Mouse (Mus musculus): Measurements from ENCODE around the gene Lig3. TPM values are rescaled to one million over a fixed set of nuclear protein-coding genes. Genes with fewer than 3 reads are reported as not detected.

Gene Lig3
- total RNA-seq, 2 experiments from 2014 or later, result 25.3 to 25.7 TPM

DNA sequence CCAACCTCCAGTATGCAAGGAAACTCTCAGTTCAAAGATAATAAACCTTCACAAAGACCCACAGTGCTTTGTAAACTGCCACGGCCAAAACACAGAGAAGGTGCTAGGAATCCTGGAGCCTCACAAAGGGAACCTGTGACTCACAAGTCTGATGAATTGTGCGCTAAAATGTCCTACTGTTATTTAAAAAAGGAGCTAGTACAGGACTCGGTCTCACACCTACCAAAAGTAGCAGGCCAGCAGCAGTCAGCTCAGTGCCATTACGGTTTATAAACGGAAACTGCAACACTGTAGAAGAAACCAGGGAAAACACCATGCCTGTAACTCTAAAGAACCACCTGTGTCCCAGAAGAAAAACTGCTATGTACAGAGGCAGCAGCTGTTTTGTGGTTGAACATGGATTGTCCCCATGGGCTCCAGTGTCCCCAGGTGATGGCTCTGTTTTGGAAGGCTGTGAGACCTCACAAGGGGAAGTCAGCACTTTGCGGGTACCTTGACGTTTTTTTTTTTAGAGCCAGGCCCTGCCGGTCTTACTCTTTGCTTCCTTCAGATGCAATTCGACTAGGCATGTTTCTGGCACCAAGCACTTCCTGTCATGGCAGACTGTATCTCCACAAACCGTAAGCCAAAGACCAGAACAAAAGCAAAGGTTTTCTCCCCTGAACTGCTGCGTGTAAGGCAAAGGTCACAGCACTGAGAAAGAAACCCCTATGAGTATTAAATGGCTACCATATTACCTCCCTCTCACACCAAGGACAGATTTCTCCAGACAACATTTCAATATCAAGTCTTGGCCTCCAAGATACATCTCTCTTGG lies 54.9 kb downstream of the Lig3 start:
- no peak for TF ChIP-seq CTCF (conservative IDR thresholded peaks at IDR 0.05)
- DNase-seq (ENCODE audit: low spot score in 2 of 2), result no peak

DNA sequence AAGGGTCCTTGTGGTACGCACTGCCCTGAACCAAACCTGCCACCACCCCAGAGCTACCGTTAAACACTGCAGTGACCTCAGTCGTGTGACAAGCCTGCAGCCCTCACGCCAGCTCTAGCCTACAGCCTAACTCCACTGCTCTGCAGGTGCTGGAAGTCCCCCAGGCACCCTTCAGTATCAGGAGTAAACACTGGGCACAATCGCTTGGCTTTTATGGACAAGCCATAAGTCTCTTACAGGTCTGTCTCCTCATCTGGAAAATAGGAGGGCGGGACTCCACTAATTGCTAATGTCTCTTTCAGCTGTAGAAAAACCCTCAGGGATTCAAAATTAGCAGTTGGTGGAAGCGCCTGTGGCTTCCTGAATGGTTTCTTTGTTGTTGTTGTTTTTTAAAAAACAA lies 56.3 kb downstream of the Lig3 start:
- peak overlapping the region; percentile 62; the same call in 1 of the 2 replicates for H3K27ac ChIP-seq
- no peak for TF ChIP-seq CTCF (conservative IDR thresholded peaks at IDR 0.05)
- no peak for DNase-seq (ENCODE audit: low spot score in 2 of 2)
- H3K4me3 ChIP-seq, result no peak overlapping the region

More for the DNA sequence above, 54.9 kb downstream of the Lig3 start:
- no peak overlapping the region for H3K4me3 ChIP-seq
- no peak overlapping the region for H3K27ac ChIP-seq

DNA sequence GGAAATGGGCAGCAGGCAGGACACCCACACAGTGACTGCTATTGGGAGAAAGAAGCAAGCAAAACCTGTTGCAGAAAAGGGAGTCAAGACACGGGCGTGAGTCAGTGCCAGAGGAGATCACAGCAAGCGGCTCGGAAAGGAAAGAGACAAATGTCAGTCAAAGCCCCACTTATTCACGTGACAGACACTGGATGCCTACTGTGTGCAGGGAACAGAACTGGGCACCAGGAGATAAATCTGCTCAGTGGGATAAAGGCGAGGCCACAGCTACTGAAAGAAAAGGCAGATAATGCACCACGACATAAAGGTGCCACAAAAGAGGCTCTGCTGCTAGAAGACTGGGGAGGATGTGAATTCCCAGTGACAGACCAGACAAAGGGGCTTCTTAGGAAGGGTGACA lies 56.9 kb downstream of the Lig3 start:
- H3K4me3 ChIP-seq, result no peak overlapping the region
- peak overlapping the region; percentile 25; the same call in 1 of the 2 replicates for H3K27ac ChIP-seq
- DNase-seq (ENCODE audit: low spot score in 2 of 2), result no peak
- no peak for TF ChIP-seq CTCF (conservative IDR thresholded peaks at IDR 0.05)

DNA sequence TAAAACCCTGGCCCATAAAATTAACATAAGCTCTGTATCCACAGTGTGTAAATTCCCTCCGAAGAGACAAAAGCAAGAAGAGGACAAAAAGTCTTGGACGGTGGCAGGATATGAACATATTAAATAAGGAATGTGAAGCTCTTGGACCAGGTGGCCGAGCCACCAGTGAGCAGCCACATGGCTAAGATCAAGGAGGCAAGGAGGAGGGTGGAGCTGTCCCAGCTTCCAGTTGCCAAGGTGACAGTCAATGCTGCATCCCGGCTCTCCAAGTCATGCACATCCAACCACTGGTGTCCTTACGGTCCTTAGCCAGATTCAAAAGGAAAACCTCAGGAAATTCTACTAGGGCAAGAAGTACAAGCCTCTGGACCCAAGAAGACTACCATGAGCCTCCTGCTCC lies 57.6 kb downstream of the Lig3 start:
- no peak for DNase-seq (ENCODE audit: low spot score in 2 of 2)
- Histone ChIP-seq H3K27ac (peak overlapping the region; percentile 25; the same call in 1 of the 2 replicates), H3K4me3 (no peak overlapping the region)
- TF ChIP-seq CTCF (conservative IDR thresholded peaks at IDR 0.05), result no peak

DNA sequence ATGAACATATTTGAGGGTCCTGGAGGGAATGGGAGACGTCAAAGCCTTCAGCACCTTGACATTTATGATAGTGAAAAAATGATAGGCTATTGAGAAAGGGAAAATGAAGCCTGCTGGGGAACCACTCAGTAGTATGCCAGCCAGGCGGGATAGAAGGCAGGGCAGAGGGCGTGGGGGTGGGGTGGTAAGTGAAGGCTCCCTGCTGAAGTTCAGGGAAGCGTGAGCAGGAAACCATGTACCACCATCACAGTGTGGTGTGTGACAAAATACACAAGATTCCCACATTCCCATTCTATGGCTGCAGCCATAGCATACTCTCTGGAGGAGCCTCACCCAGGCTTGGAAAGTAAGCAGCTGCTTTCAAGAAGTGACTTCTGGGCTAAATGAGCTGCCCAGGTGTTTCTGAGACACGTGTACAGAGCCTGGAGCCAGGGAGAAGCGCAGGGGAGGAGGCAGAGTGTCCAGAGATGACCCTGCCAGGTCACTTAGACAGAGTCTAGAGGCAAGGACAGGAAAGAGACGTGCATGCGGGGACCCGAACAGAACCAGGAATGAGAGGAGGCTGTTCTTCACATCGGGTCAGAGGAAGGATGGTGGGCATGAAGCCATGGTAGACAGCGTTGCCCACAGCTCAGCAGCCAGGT lies 64.0 kb downstream of the Lig3 start:
- TF ChIP-seq CTCF (conservative IDR thresholded peaks at IDR 0.05), result no peak
- no peak for DNase-seq (ENCODE audit: low spot score in 2 of 2)
- Histone ChIP-seq H3K27ac (peak overlapping the region; percentile 86), H3K4me3 (peak overlapping the region; percentile 11)

DNA sequence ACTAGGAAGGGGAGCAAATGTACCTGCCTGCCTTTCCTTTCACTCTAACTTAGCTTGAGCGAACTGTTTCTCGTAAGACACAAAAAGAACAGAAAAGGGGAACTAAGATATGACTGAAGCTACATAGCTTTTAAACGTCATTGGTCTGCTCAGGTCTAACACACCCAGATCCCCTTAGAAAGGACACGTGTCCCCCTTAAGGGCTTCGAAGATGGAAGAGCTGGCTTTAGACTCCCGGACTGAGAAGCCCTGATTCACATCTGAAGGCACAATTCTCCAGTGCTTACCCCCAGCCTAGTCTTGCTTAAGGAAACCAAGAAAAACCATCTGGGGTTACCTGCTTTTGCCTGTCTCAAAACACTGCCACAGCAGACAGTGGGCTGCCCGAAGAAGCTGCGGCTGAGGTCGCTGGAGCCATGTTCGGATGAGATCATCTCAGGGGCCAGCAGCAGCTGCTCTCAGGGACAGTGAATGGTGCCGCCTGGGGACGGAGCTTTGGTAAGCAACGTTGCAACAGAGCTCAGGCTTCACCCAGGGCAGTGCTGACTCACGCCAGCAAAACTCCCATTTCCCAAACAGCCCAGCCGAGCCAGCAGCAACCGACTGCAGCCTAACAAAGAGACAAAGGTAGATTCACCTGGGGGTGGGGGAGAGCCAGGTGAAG lies 64.6 kb downstream of the Lig3 start:
- peak overlapping the region; percentile 86 for H3K27ac ChIP-seq

DNA sequence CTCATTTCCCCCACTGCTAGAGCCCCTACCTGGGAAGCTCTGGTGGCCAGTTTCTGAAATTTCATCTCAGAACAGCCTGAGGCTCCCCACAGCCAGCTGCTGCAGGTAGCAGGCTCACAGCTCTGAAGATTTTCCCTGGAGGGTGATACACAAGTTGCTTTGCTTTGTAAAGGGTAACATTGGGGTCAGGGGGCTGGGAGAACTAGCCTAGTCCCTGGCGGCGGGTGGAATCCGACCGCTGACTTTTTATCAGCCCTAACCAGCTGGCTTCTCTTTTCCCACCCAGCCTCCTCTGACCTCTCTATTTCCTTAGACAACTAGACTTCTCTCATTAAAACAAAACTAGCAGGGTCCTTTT lies 65.2 kb downstream of the Lig3 start:
- TF ChIP-seq CTCF (conservative IDR thresholded peaks at IDR 0.05), result no peak
- peak overlapping the region; percentile 86 for H3K27ac ChIP-seq
- peak overlapping the region; percentile 11; the same call in 1 of the 2 replicates for H3K4me3 ChIP-seq
- DNase-seq (ENCODE audit: low spot score in 2 of 2), result no peak

More for the DNA sequence above, 64.6 kb downstream of the Lig3 start:
- peak; percentile 30 to 53 for DNase-seq (ENCODE audit: low spot score in 2 of 2)
- peak overlapping the region; percentile 11 for H3K4me3 ChIP-seq
- peak; percentile 26 for TF ChIP-seq CTCF (conservative IDR thresholded peaks at IDR 0.05)

DNA sequence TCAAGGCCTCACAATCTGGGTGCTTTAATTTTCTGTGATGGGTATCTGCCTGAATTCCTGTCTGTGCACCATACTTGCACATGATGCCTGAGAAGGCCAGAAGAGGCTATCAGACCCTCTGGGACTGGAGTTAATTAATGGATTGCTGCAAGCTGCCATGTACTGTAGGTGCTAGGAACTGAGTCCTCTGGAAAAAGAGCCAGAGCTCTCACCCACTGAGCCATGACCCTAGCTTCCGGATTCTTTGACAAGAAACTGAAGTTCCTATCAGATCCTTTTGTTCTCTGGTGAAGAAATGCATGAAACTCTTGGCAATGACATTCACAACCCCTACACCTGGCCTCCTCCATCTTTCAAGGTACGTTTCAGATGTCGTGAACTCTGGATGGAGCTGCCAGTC lies 66.0 kb downstream of the Lig3 start:
- Histone ChIP-seq H3K4me3 (no peak overlapping the region), H3K27ac (peak overlapping the region; percentile 49; the same call in 1 of the 2 replicates)
- DNase-seq (ENCODE audit: low spot score in 2 of 2), result no peak
- TF ChIP-seq CTCF (conservative IDR thresholded peaks at IDR 0.05), result no peak

DNA sequence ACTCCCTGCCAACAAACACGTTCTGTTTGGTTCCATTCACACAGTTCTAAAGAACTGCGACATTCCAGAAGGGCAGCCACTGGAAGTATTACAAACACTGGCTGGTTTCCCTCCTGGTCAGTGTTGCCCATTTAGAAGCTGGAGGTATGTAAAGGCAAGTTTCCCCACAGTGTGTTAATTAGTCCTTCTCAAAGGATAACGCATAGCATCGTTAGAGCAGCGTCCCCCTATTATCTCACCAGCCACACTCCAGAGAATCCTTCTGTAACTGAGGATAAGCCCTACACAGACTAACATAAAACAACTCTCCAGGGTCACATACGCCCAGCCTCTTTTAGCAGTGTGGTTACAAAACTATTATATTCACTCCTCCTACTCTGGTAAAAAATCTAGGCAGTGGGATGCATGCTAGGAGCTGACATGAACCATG lies 66.7 kb downstream of the Lig3 start:
- H3K27ac ChIP-seq, result peak overlapping the region; percentile 49; the same call in 1 of the 2 replicates
- no peak overlapping the region for H3K4me3 ChIP-seq
- no peak for TF ChIP-seq CTCF (conservative IDR thresholded peaks at IDR 0.05)
- no peak for DNase-seq (ENCODE audit: low spot score in 2 of 2)

DNA sequence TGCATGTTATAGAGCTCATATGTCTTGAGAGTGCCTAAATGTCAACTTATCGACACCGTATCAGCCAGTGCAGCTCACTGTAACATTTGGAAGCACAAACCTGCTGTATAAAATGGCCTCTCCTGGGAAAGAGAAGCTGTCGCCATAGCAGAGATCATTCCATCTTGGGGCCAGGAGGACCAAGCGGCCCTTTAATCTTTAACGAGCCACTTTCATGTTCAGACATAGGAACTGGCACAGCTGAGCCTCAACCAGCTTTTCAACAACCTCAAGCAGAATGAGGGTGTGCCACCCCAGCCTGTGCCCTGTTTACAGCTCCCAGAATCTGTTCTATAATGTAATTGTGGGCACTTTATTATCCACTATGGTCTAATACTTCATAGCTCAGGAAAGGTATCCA lies 69.4 kb downstream of the Lig3 start:
- no peak for DNase-seq (ENCODE audit: low spot score in 2 of 2)
- no peak for TF ChIP-seq CTCF (conservative IDR thresholded peaks at IDR 0.05)
- no peak overlapping the region for H3K4me3 ChIP-seq
- 0 out of 2 replicates have a peak overlapping the region, but pooled peaks have one; percentile 39 for H3K27ac ChIP-seq

DNA sequence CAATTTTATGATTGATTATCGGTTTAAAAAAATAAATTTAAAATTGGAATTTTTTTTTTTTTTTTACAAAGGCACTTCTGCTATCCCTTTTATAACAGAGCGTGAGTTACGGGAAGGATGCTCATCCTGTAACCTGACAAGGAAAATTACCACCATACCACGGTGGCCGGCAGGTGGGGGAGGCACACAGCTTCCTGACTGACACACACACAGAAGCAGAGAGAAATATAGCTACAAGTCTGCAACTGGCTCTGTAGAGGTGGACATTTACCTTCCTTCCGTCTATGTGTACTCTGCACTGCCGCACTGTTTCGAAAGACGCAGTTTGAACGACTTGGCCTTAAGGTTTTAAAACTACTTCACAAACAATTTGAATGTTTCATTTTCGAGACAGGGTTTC lies 71.2 kb downstream of the Lig3 start:
- no peak for DNase-seq (ENCODE audit: low spot score in 2 of 2)
- no peak for TF ChIP-seq CTCF (conservative IDR thresholded peaks at IDR 0.05)
- Histone ChIP-seq H3K27ac (no peak overlapping the region), H3K4me3 (no peak overlapping the region)

DNA sequence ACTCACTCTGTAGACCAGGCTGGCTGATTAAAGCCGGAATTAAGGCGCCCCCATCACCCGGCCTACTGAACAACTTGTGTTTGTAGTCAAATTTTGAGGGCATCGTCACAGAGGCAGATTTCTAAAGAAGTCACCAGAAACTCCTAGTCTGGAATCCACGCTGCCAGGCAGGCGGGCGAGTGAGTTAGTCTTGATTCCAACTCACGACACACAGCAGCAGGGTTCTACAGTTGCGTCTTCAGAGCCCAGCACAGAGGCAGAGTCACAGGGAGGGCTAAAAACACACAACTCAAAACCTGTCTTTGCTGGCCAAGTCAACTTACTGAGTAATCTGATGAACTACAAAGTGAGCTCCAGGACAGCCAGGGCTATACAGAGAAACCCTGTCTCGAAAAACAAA lies 71.6 kb downstream of the Lig3 start:
- no peak for DNase-seq (ENCODE audit: low spot score in 2 of 2)
- H3K4me3 ChIP-seq, result no peak overlapping the region
- TF ChIP-seq CTCF (conservative IDR thresholded peaks at IDR 0.05), result no peak

DNA sequence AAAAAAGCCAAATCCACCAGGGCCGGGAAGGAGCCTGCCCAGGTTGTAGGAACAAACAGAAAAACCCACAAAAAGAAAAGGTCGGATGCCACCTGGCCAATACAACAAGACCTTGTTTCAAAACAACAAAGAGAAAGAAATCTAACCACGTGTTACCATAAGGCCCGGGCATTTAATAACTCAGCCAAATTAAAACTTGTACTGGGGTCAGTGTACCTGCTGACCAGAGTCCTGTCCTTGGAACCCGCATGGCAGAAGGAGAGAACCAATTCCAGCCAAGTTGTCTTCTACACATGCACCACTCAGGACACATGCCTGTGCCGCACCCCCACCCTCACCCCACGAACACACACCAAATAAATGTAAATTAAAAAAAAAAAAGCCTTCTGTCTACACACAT lies 72.0 kb downstream of the Lig3 start:
- Histone ChIP-seq H3K4me3 (no peak overlapping the region), H3K27ac (no peak overlapping the region)
- TF ChIP-seq CTCF (conservative IDR thresholded peaks at IDR 0.05), result no peak
- DNase-seq (ENCODE audit: low spot score in 2 of 2), result no peak

More for the DNA sequence above, 71.6 kb downstream of the Lig3 start:
- H3K27ac ChIP-seq, result no peak overlapping the region

Other genes starting within 250 kb of the Lig3 start
- gene Cct6b, start 16.8 kb upstream of the Lig3 start, total RNA-seq (2021), result under 1 TPM; 0.18 to 0.44 TPM
- 10 to 100 TPM; 14.8 to 16.9 TPM for gene Zfp830, start 16.8 kb upstream of the Lig3 start, total RNA-seq (2021)
- 10 to 100 TPM in 1 of 2 experiments, 1 to 10 TPM in 1; 9.5 to 10.9 TPM for gene Rffl, start 90.1 kb downstream of the Lig3 start, total RNA-seq (2021)
- gene Rad51d, start 109.5 kb downstream of the Lig3 start, total RNA-seq (2021), result 10 to 100 TPM; 15.1 to 16.4 TPM
- gene Fndc8, start 111.0 kb downstream of the Lig3 start, total RNA-seq (2021), result not detected
- 10 to 100 TPM; 46.0 to 48.8 TPM for gene Nle1, start 127.3 kb downstream of the Lig3 start, total RNA-seq (2021)
- gene Unc45b, start 129.4 kb downstream of the Lig3 start, total RNA-seq (2021), result 1 to 10 TPM in 1 of 2 experiments, under 1 TPM in 1; 0.66 to 1.4 TPM
- gene Slfn5, start 170.2 kb downstream of the Lig3 start, total RNA-seq (2021), result 1 to 10 TPM; 2.5 to 4.0 TPM
- under 1 TPM; 0.27 to 0.49 TPM for gene Slfn9, start 210.7 kb downstream of the Lig3 start, total RNA-seq (2021)
- under 1 TPM; 0.44 to 0.69 TPM for gene Slfn8, start 239.7 kb downstream of the Lig3 start, total RNA-seq (2021)